Mouse (Mus musculus) neural tube, embryonic 15.5 days (tissue): Measurements from ENCODE around the gene 1700025C18Rik. TPM values are rescaled to one million over a fixed set of nuclear protein-coding genes. Genes with fewer than 3 reads are reported as not detected.

Experiments used
- ATAC-seq: fragments of 200-750 bp; cut with Nextera tagmentation; 2 replicates; pipeline ENCODE4 v1.8.0; 2017; ENCODE audit warnings: mild to moderate bottlenecking, moderate TSS enrichment, moderate library complexity; ENCODE audit not compliant: low FRiP score
- H3K27ac ChIP-seq: fragments of 300-500 bp; sonication (generic); replicated peaks from 2 replicates; pipeline ENCODE4 v1.5.1; 2015; ENCODE audit warnings: mild to moderate bottlenecking, inconsistent platforms
- H3K27me3 ChIP-seq: fragments of 300-500 bp; sonication (generic); replicated peaks from 2 replicates; pipeline ENCODE4 v1.6.1; 2015; ENCODE audit warnings: inconsistent platforms
- H3K36me3 ChIP-seq: fragments of 300-500 bp; sonication (generic); 2 replicates; pipeline ENCODE4 v1.6.1; 2015; ENCODE audit warnings: inconsistent platforms
- H3K4me1 ChIP-seq: fragments of 300-500 bp; sonication (generic); 2 replicates; pipeline ENCODE4 v1.6.1; 2015; ENCODE audit warnings: inconsistent platforms
- H3K4me2 ChIP-seq: fragments of 300-500 bp; sonication (generic); 2 replicates; pipeline ENCODE4 v1.6.1; 2015; ENCODE audit warnings: inconsistent platforms, mild to moderate bottlenecking, moderate library complexity
- H3K4me3 ChIP-seq: fragments of 300-500 bp; sonication (generic); replicated peaks from 2 replicates; pipeline ENCODE4 v1.5.1; 2015; ENCODE audit warnings: mild to moderate bottlenecking, inconsistent platforms
- H3K9ac ChIP-seq: fragments of 300-500 bp; sonication (generic); replicated peaks from 2 replicates; pipeline ENCODE4 v1.6.1; 2015; ENCODE audit warnings: mild to moderate bottlenecking, inconsistent platforms
- H3K9me3 ChIP-seq: fragments of 300-500 bp; sonication (generic); replicated peaks from 2 replicates; pipeline ENCODE4 v1.6.1; 2016; ENCODE audit warnings: inconsistent platforms
- WGBS: fragments of 180-500 bp; shearing (Covaris S2); methylation state at CpG from one replicate; pipeline ENCODE4 v1.1.7; 2015; ENCODE audit warnings: mixed read lengths; 5-methylcytosine and 5-hydroxymethylcytosine counted together
- polyA plus RNA-seq: library from polyadenylated mRNA; unstranded; fragments of >200 nt; fragmentation: Nextera tagmentation; extraction: Ambion mirVana; gene quantifications from 2 replicates; pipeline ENCODE4 v1.2.1, GENCODE M21; 2015

Gene 1700025C18Rik
- polyA plus RNA-seq, 1 experiment from 2014 or later: not detected

DNA sequence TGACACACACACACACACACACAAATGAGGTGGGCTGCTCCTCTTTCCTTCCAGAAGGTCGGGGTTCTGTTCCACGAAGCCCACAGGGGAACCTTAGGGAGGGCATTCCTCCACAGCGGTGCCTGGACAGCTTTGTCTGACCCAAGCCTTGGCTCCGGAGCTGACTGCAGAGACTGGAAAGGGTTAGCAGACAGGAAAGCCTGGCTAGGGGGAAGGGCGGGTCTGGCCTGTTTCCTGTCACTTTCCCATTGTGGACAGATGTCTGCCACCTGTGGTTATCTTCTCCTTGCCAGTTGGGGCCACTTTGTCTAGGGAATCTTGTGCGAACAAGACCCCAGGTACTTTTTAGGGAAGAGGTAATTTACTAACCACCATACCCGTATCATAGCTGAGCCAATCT is 34.6 kb downstream of the 1700025C18Rik start:
- H3K4me3 ChIP-seq: peak overlapping the region; percentile 19
- H3K4me1 ChIP-seq: peaks cover 8% of the 10 kb centered on the region
- H3K4me2 ChIP-seq: peak overlapping the region; percentile 47
- no peak for ATAC-seq
- no peaks in the 10 kb centered on the region for H3K9me3 ChIP-seq
- H3K36me3 ChIP-seq: no peaks in the 10 kb centered on the region
- no peak overlapping the region for H3K27ac ChIP-seq
- peaks cover 9% of the 10 kb centered on the region for H3K27me3 ChIP-seq
- WGBS: 12% methylated on average over 7 of the region's 7 CpGs
- no peak overlapping the region for H3K9ac ChIP-seq

DNA sequence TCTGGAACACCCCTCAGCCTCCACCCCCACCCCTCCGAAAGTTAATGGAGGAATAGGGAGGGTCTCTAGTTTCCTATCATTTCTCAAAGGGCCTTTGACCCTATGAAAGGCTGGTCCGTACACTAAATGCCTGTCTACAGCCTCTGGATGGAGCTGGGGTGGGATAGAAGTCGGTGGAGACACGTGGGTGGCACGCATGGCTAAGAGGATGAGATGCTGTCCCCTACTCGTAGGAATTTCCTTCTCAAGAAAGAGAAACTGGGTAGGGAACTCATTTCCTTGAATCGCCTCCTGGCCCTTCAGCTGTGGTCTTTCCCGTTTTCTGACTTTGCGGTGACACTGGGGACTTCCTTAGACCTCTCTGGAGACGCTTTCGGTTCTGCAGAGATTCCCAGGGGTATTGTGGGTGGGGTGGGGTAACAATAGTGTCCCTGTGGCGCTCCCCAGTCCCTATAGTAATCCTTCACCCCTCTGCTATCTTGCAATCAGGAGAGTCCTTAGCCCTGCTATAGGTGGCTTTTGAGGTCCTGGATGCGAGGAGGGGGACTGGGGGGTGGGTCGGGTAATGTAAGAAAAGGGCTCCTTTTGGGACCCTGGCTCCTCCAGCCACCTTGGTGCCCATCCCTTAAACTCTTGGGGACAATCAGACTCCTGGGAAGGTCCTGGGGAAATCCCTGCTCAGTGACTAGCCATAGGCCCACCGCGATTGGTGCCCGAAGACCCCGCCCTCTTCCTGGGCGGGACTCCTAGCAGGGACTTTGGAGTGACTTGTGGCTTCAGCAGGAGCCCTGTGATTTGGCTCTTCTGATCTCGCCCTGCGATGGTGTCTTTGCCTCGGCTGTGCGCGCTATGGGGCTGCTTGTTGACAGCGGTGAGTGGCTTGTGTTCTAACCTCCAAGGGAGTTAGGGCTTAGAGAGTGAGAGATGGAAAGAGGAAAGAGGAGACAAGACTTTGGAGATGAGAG is 35.4 kb downstream of the 1700025C18Rik start, which contains the start of gene Cd40:
TSS of gene Cd40 (plus strand) at position 740 of the 965 bp plus-strand sequence.
- peaks cover 8% of the 10 kb centered on the region for H3K4me1 ChIP-seq
- peaks cover 9% of the 10 kb centered on the region for H3K27me3 ChIP-seq
- H3K27ac ChIP-seq: no peak within 1 kb of the TSS
- WGBS: 15% methylated on average over 25 of the region's 25 CpGs
- no peak within 1 kb of the TSS for H3K9ac ChIP-seq
- H3K36me3 ChIP-seq: no peaks in the 10 kb centered on the region
- no peak for ATAC-seq
- H3K4me2 ChIP-seq: peak within 1 kb of the TSS; percentile 47
- no peaks in the 10 kb centered on the region for H3K9me3 ChIP-seq
- H3K4me3 ChIP-seq: peak within 1 kb of the TSS; percentile 19

DNA sequence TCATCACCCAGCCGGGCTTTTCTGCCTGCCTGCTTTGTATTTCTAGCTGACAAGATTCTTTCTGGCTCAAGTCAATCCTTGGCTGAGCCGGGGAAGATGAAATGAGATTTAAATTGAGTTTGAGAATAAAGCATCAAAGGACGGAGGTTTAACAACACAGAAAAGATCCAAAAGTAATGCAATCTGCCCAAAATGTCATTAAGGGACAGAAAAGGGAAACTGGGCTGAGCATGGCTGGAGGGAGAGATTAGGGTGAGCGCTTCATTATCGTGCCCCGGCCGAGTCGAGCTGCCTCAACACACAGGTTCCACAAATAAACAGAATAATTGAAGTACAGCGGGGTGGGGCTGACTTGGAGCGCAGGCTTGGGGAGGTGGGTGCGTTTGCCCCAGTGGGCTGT is 39.0 kb downstream of the 1700025C18Rik start:
- Histone ChIP-seq H3K9me3 (no peaks in the 10 kb centered on the region), H3K36me3 (no peaks in the 10 kb centered on the region), H3K4me2 (no peak overlapping the region), H3K27me3 (peaks cover 9% of the 10 kb centered on the region), H3K9ac (no peak overlapping the region), H3K4me3 (no peak overlapping the region), H3K27ac (no peak overlapping the region), H3K4me1 (peaks cover 8% of the 10 kb centered on the region)
- ATAC-seq: no peak
- 57% methylated on average over 11 of the region's 11 CpGs for WGBS

DNA sequence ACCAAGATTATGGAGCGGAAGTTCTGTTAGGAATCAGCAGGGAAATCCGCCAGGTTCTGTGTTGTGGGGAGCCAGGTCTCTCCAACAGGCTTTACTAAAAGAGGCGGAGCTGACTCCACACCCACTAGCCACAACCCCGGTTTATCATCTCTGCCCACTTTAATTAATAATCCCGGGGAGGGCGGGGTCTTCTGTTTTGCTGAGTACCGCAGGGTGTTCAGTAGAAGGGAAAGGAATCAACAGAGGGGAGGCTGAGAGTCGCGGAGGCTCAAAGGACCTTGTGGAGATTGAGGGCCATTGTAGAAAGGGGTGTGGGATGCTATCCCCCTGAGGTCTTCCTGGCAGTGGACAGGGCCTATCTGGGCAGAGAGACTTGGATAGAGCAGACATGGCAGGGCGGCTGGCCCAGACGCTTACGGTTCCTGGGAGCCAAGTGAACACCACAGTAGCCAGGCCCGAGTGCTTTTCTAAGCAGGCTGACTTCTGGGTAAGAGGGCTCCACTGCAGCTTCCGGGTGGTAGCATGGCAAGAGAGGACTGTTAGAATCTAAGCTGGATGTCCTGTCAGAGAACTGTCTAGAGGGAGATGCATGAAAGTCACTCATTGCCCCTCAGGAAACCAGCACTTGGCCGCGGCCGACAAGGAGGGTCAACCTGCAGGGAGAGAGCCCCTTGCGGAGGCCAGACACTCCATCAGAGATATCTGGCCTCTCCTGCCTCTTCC is 39.6 kb downstream of the 1700025C18Rik start:
- Histone ChIP-seq H3K9ac (no peak overlapping the region), H3K36me3 (no peaks in the 10 kb centered on the region), H3K9me3 (no peaks in the 10 kb centered on the region), H3K4me3 (no peak overlapping the region), H3K27ac (no peak overlapping the region), H3K4me1 (peaks cover 8% of the 10 kb centered on the region), H3K4me2 (no peak overlapping the region), H3K27me3 (peaks cover 8% of the 10 kb centered on the region)
- WGBS: 79% methylated on average over 18 of the region's 18 CpGs
- no peak for ATAC-seq

DNA sequence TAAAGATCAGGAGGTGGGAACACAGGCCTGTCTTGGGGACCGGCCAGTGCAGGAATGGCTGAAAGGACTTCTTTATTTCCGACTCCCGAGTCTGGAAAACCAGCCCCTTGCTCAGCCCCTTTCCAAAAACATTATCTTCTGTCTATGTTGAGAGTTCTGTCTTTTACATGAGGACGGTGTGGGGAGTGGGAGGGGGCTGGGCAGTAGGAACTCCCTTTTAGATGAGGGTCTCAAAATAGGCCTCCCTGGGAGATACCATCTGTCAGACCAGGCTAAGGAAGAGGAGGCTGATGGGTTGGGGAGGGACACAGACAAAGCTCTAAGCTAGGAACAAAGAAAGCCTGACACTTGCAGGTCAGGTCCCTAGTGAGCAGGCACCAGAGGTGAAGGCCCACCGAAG is 41.5 kb downstream of the 1700025C18Rik start:
- peaks cover under 1% of the 10 kb centered on the region; the same call in 1 of the 2 replicates for H3K4me1 ChIP-seq
- ATAC-seq: no peak
- 58% methylated on average over 5 of the region's 5 CpGs for WGBS

DNA sequence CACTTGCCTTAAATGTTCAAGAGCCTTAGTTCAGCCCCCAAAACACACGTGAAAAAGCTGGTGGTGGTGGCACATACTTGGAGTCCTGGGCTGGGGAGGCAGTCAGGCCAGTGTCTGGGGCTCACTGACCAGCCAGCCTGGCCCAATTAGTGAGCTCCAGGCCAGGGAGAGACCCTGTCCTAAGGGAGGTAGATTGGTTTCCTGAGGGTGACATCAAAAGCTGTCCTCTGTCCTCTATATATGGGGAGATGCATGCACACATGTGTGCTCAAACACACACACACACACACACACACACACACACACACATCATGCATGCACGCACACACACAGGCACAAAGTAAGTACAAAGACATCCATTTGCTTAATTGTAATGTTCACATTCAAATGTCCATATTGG is 46.8 kb downstream of the 1700025C18Rik start:
- H3K27me3 ChIP-seq: no peaks in the 10 kb centered on the region
- H3K4me3 ChIP-seq: no peak overlapping the region
- peak overlapping the region; percentile 52 for H3K4me2 ChIP-seq
- H3K9me3 ChIP-seq: no peaks in the 10 kb centered on the region
- H3K27ac ChIP-seq: peak overlapping the region; percentile 79
- H3K36me3 ChIP-seq: no peaks in the 10 kb centered on the region
- 0 out of 2 replicates have a peak, but pooled peaks have one; percentile 23 for ATAC-seq
- H3K9ac ChIP-seq: no peak overlapping the region; the same call in 1 of the 2 replicates
- peaks cover 17% of the 10 kb centered on the region for H3K4me1 ChIP-seq
- 35% methylated on average over 2 of the region's 2 CpGs for WGBS

More for the DNA sequence above, 41.5 kb downstream of the 1700025C18Rik start:
- Histone ChIP-seq H3K36me3 (no peaks in the 10 kb centered on the region), H3K9me3 (no peaks in the 10 kb centered on the region), H3K9ac (no peak overlapping the region), H3K27me3 (no peaks in the 10 kb centered on the region), H3K4me2 (no peak overlapping the region), H3K27ac (no peak overlapping the region), H3K4me3 (no peak overlapping the region)

DNA sequence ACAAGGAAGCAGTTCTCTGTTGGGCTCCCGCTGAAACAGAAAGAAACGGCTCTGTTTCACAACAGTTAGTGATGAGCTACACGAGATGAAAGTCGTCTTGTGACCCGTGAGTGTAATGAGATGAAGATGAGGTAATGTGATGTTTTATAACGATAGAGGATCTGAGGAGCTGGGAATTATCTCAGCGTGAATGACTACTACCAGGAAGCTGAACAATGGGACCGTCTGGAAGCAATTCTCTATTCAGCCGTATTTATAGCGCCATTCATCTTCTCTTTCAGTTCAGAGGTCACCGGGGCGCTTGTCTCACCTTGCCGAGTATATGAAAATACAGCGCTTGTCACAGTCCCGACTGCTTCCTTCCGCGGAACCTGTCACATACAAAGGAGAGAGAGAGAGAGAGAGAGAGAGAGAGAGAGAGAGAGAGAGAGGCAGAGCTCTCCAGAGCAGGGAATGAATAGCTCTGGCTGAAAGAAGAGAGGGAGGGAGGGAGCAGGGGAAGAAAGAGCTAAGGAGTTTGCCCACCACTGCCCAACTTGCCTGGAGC is 47.4 kb downstream of the 1700025C18Rik start:
- no peaks in the 10 kb centered on the region for H3K9me3 ChIP-seq
- H3K4me2 ChIP-seq: peak overlapping the region; percentile 52
- peaks cover 17% of the 10 kb centered on the region for H3K4me1 ChIP-seq
- WGBS: under 1% methylated on average over 17 of the region's 17 CpGs
- H3K4me3 ChIP-seq: peak overlapping the region; percentile 17; the same call in 1 of the 2 replicates
- no peaks in the 10 kb centered on the region for H3K36me3 ChIP-seq
- peak; percentile 66 for ATAC-seq
- H3K27me3 ChIP-seq: no peaks in the 10 kb centered on the region
- H3K27ac ChIP-seq: peak overlapping the region; percentile 79
- peak overlapping the region; percentile 38 for H3K9ac ChIP-seq

DNA sequence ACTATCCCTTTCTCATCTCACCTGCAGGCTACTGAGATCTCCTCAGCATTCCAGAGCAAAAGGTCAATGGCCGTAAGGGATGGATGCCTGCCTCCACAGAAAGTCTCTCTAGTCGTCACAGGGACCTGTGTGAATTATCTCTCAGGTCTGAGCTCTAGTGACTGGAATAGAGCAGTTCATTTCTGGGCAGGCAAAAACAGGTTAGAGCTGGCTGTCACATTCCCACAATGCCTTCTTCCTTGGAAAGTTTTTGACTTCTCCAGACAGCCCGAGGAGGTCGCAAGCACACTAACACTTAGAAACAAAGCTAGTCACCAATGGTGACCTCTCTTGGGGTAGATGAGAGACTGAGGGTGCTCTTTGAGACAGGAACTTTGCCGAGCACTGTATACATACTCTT is 48.4 kb downstream of the 1700025C18Rik start:
- Histone ChIP-seq H3K9ac (no peak overlapping the region), H3K36me3 (no peaks in the 10 kb centered on the region), H3K27ac (no peak overlapping the region), H3K9me3 (no peaks in the 10 kb centered on the region), H3K27me3 (no peaks in the 10 kb centered on the region), H3K4me1 (peaks cover 17% of the 10 kb centered on the region), H3K4me3 (no peak overlapping the region), H3K4me2 (no peak overlapping the region)
- no peak for ATAC-seq
- WGBS: 72% methylated on average over 5 of the region's 5 CpGs

DNA sequence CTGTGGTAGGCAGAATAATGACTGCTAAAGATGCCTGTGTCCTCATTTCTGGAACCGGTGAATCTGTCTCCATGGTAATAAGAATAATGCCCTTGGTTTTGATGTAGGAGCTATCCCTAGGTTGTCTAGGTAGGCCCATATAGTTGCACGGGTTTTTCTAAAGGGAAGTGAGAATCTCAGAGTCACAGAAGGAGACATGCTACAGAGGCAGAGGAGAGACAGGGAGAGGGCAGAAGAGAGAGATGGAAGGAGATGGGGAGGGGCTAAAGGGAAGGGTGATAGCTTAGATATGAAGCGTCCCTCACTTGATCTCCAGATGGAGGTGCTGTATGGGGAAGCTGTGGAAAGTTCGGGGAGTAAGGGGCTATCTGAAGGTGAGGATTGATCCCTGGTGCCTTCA is 53.1 kb downstream of the 1700025C18Rik start:
- Histone ChIP-seq H3K9me3 (no peaks in the 10 kb centered on the region), H3K27me3 (no peaks in the 10 kb centered on the region), H3K27ac (no peak overlapping the region), H3K4me1 (peaks cover 19% of the 10 kb centered on the region), H3K4me2 (no peak overlapping the region), H3K36me3 (no peaks in the 10 kb centered on the region), H3K9ac (no peak overlapping the region), H3K4me3 (no peak overlapping the region)
- WGBS: 64% methylated on average over 4 of the region's 4 CpGs
- no peak for ATAC-seq

DNA sequence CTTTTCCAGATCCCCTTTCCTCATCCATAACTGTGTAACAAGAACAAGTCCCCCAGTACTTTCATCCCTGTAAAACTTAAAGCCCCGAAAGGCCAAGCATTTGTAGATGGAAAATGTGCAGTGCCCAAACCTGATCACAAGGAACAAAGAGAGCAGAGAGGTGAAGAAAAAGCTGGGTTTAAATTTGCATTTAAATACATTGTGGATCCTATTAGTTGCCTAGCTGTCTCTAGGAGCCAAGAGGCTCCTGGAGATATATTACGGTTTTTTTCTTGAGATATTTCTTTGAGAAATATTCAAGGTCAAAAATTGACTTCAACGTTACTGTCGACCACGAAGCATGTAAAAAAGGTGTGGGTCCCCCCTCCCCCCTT is 55.5 kb downstream of the 1700025C18Rik start:
- H3K9me3 ChIP-seq: no peaks in the 10 kb centered on the region
- H3K4me2 ChIP-seq: peak overlapping the region; percentile 67
- H3K36me3 ChIP-seq: no peaks in the 10 kb centered on the region
- no peak for ATAC-seq
- H3K9ac ChIP-seq: no peak overlapping the region
- peak overlapping the region; percentile 84 for H3K4me3 ChIP-seq
- 6% methylated on average over 5 of the region's 5 CpGs for WGBS
- no peaks in the 10 kb centered on the region for H3K27me3 ChIP-seq
- peak overlapping the region; percentile 78 for H3K27ac ChIP-seq
- peaks cover 34% of the 10 kb centered on the region for H3K4me1 ChIP-seq
